ENCODE assay signal across 21 mouse cellular contexts in the genomic region with DNA sequence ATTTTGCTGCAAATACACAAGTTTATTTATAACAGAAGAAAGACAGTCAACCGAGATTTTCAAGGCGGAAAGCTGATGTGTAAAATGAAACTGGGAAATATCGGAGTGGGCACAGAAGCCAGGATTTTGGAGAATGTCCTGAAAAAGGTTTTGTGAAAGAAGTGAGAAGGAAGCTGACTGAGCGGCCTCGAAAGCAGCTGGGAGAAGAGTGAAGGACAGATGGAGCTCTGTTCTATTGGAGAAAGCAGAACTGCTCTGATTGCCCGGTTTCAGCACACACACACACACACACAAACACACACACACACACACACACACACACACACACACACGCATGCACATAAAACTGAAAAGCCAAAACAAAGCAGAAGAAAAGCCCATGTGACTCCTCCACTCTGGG.
"Had no signal": no experiment of that assay in that cellular context is flagged by ENCODE, and none has a peak within 500 bp of the region (broad histone marks: within the 10 kb centered on the region; RNA-seq: fewer than 3 reads in every experiment).

No protein-coding gene starts in this region.

- H3K27ac ChIP-seq: kidney, postnatal 0 days; limb, embryonic 15.5 days; liver, embryonic 14.5 days; midbrain, embryonic 10.5 days; midbrain, embryonic 13.5 days; neural tube, embryonic 13.5 days; stomach, embryonic 15.5 days had no signal

- H3K4me1 ChIP-seq: megakaryocyte, embryonic 14.5 days; midbrain, embryonic 10.5 days; midbrain, embryonic 13.5 days; stomach, embryonic 15.5 days had no signal

- H3K27me3 ChIP-seq: limb, embryonic 15.5 days; megakaryocyte, embryonic 14.5 days; midbrain, embryonic 13.5 days; neural tube, embryonic 13.5 days; stomach, embryonic 15.5 days had no signal

- H3K4me3 ChIP-seq: limb, embryonic 15.5 days; megakaryocyte, embryonic 14.5 days; midbrain, embryonic 10.5 days; midbrain, embryonic 13.5 days; myocyte; neural tube, embryonic 13.5 days; stomach, embryonic 15.5 days had no signal

- DNase-seq: kidney, adult 2 months; kidney, postnatal 25 days; liver, postnatal 0 days; lung, embryonic 14.5 days; lung, postnatal 36 days; right cerebral cortex, postnatal 14 days; spleen, adult 18-20 months; thymus, adult 18-20 months; thymus, postnatal 36 days had no signal

- ATAC-seq: intestine, postnatal 0 days; liver, postnatal 0 days; lung, postnatal 0 days; midbrain, embryonic 13.5 days; midbrain, embryonic 16.5 days had no signal

- H3K36me3 ChIP-seq: limb, embryonic 15.5 days; midbrain, embryonic 10.5 days; midbrain, embryonic 13.5 days; neural tube, embryonic 13.5 days; stomach, embryonic 15.5 days had no signal

- H3K9me3 ChIP-seq: limb, embryonic 15.5 days; megakaryocyte, embryonic 14.5 days; midbrain, embryonic 10.5 days; midbrain, embryonic 13.5 days; neural tube, embryonic 13.5 days; stomach, embryonic 15.5 days had no signal
